Mouse (Mus musculus): ENCODE results near the gene Prr14. TPM values are rescaled to one million over a fixed set of nuclear protein-coding genes. Genes with fewer than 3 reads are reported as not detected.

Gene Prr14
- polyA plus RNA-seq, 1 experiment from 2014 or later = 47.9 TPM

Small RNA genes lying within 50 kb of the gene (microRNA-seq; reads per million reads assigned to microRNA genes)
- gene Gm47278 (not detected), gene Mir7060 (0.91 reads per million)

Other genes starting within 250 kb of the Prr14 start
- 73.5 and 75.8 TPM in 2 replicates for gene Zfp553, start 226.6 kb upstream of the Prr14 start, polyA plus RNA-seq (2016; fragmentation: Nextera tagmentation; extraction: Ambion mirVana)
- 27.3 and 30.0 TPM in 2 replicates for gene Sept1, start 226.5 kb upstream of the Prr14 start, polyA plus RNA-seq (2016; fragmentation: Nextera tagmentation; extraction: Ambion mirVana)
- gene Zfp771, start 215.3 kb upstream of the Prr14 start, polyA plus RNA-seq (2016; fragmentation: Nextera tagmentation; extraction: Ambion mirVana) = 65.1 and 69.1 TPM in 2 replicates
- 363 and 380 TPM in 2 replicates for gene Dctpp1, start 198.9 kb upstream of the Prr14 start, polyA plus RNA-seq (2016; fragmentation: Nextera tagmentation; extraction: Ambion mirVana)
- 82.5 and 86.4 TPM in 2 replicates for gene Sephs2, start 185.6 kb upstream of the Prr14 start, polyA plus RNA-seq (2016; fragmentation: Nextera tagmentation; extraction: Ambion mirVana)
- 0.73 and 0.82 TPM in 2 replicates for gene Itgal, start 163.4 kb upstream of the Prr14 start, polyA plus RNA-seq (2016; fragmentation: Nextera tagmentation; extraction: Ambion mirVana)
- gene Zfp768, start 114.0 kb upstream of the Prr14 start, polyA plus RNA-seq (2016; fragmentation: Nextera tagmentation; extraction: Ambion mirVana) = 19.7 and 20.9 TPM in 2 replicates
- gene Zfp747, start 83.6 kb upstream of the Prr14 start, polyA plus RNA-seq (2016; fragmentation: Nextera tagmentation; extraction: Ambion mirVana) = 9.0 and 9.3 TPM in 2 replicates
- gene 9130019O22Rik, start 72.4 kb upstream of the Prr14 start, polyA plus RNA-seq (2016; fragmentation: Nextera tagmentation; extraction: Ambion mirVana) = 5.1 and 6.4 TPM in 2 replicates
- gene E430018J23Rik, start 66.0 kb upstream of the Prr14 start, polyA plus RNA-seq (2016; fragmentation: Nextera tagmentation; extraction: Ambion mirVana) = 4.6 and 5.5 TPM in 2 replicates
- 6.1 and 7.1 TPM in 2 replicates for gene Zfp764, start 52.8 kb upstream of the Prr14 start, polyA plus RNA-seq (2016; fragmentation: Nextera tagmentation; extraction: Ambion mirVana)
- 29.0 and 32.5 TPM in 2 replicates for gene Zfp688, start 37.5 kb upstream of the Prr14 start, polyA plus RNA-seq (2016; fragmentation: Nextera tagmentation; extraction: Ambion mirVana)
- 13.4 and 17.7 TPM in 2 replicates for gene Zfp689, start 10.5 kb upstream of the Prr14 start, polyA plus RNA-seq (2016; fragmentation: Nextera tagmentation; extraction: Ambion mirVana)
- 8.6 and 9.0 TPM in 2 replicates for gene Fbrs, start 19.6 kb downstream of the Prr14 start, polyA plus RNA-seq (2016; fragmentation: Nextera tagmentation; extraction: Ambion mirVana)
- gene Srcap, start 52.4 kb downstream of the Prr14 start, polyA plus RNA-seq (2016; fragmentation: Nextera tagmentation; extraction: Ambion mirVana) = 55.8 and 62.8 TPM in 2 replicates
- 16.6 and 17.8 TPM in 2 replicates for gene Gm42715, start 60.0 kb downstream of the Prr14 start, polyA plus RNA-seq (2016; fragmentation: Nextera tagmentation; extraction: Ambion mirVana)
- 5.1 and 7.3 TPM in 2 replicates for gene Tmem265, start 101.8 kb downstream of the Prr14 start, polyA plus RNA-seq (2016; fragmentation: Nextera tagmentation; extraction: Ambion mirVana)
- 40.7 and 43.4 TPM in 2 replicates for gene Phkg2, start 113.7 kb downstream of the Prr14 start, polyA plus RNA-seq (2016; fragmentation: Nextera tagmentation; extraction: Ambion mirVana)
- gene Ccdc189, start 129.0 kb downstream of the Prr14 start, polyA plus RNA-seq (2016; fragmentation: Nextera tagmentation; extraction: Ambion mirVana) = 11.8 and 15.3 TPM in 2 replicates
- 61.2 and 64.2 TPM in 2 replicates for gene Rnf40, start 129.2 kb downstream of the Prr14 start, polyA plus RNA-seq (2016; fragmentation: Nextera tagmentation; extraction: Ambion mirVana)
- gene Zfp629, start 156.2 kb downstream of the Prr14 start, polyA plus RNA-seq (2016; fragmentation: Nextera tagmentation; extraction: Ambion mirVana) = 31.6 and 33.6 TPM in 2 replicates
- 60.2 and 70.0 TPM in 2 replicates for gene Bcl7c, start 249.3 kb downstream of the Prr14 start, polyA plus RNA-seq (2016; fragmentation: Nextera tagmentation; extraction: Ambion mirVana)

Data from embryonic facial prominence, embryonic 10.5 days (tissue).